Mouse (Mus musculus) liver, postnatal 0 days (tissue): Measurements from ENCODE around the gene Ntpcr. TPM values are rescaled to one million over a fixed set of nuclear protein-coding genes. Genes with fewer than 3 reads are reported as not detected.

Source experiments
- ATAC-seq: fragments of 200-750 bp; cut with Nextera tagmentation; 2 replicates; pipeline ENCODE4 v1.8.0; 2017; ENCODE audit warnings: mild to moderate bottlenecking, moderate library complexity
- DNase-seq: peaks from one replicate; pipeline ENCODE4 v3.0.0-alpha.2; 2016
- H3K27ac ChIP-seq: fragments of 300-500 bp; sonication (generic); 2 replicates; pipeline ENCODE4 v1.5.1; 2014; ENCODE audit warnings: antibody characterized with exemption, moderate library complexity, mild to moderate bottlenecking, low read depth
- H3K27me3 ChIP-seq: fragments of 300-500 bp; sonication (generic); 2 replicates; pipeline ENCODE4 v1.6.1; 2014; ENCODE audit warnings: low read length, control low read depth, mixed read lengths; ENCODE audit not compliant: insufficient read depth
- H3K36me3 ChIP-seq: fragments of 300-500 bp; sonication (generic); replicated peaks from 2 replicates; pipeline ENCODE4 v1.6.1; 2014; ENCODE audit warnings: mild to moderate bottlenecking, control low read depth, low read length, moderate library complexity, mixed read lengths; ENCODE audit not compliant: insufficient read depth
- H3K4me1 ChIP-seq: fragments of 300-500 bp; sonication (generic); 2 replicates; pipeline ENCODE4 v1.6.1; 2014; ENCODE audit warnings: antibody characterized with exemption, mild to moderate bottlenecking, control low read depth; ENCODE audit not compliant: insufficient read depth
- H3K4me2 ChIP-seq: fragments of 300-500 bp; sonication (generic); 2 replicates; pipeline ENCODE4 v1.6.1; 2014; ENCODE audit warnings: low read depth, mild to moderate bottlenecking, low read length, moderate library complexity, mixed read lengths
- H3K4me3 ChIP-seq: fragments of 300-500 bp; sonication (generic); 2 replicates; pipeline ENCODE4 v1.5.1; 2014; ENCODE audit warnings: low read depth, low read length
- H3K9ac ChIP-seq: fragments of 300-500 bp; sonication (generic); replicated peaks from 2 replicates; pipeline ENCODE4 v1.6.1; 2014; ENCODE audit warnings: mild to moderate bottlenecking, moderate library complexity
- H3K9me3 ChIP-seq: fragments of 300-500 bp; sonication (generic); 2 replicates; pipeline ENCODE4 v1.6.1; 2016; ENCODE audit warnings: mild to moderate bottlenecking, control low read depth, low read length, mixed read lengths
- CTCF ChIP-seq: sonication (generic); IDR thresholded peaks from 2 replicates; pipeline ENCODE4 v1.5.1; 2016; ENCODE audit warnings: antibody characterized with exemption, low read depth
- EP300 ChIP-seq: IDR thresholded peaks from 2 replicates; pipeline ENCODE4 v1.6.1; 2016; ENCODE audit warnings: antibody characterized with exemption, low read depth, mild to moderate bottlenecking
- WGBS: fragments of 180-500 bp; shearing (Covaris S2); extraction: QIAGEN DNeasy Blood & Tissue Kit; methylation state at CpG from one replicate; pipeline ENCODE4 v1.1.7; 2014; ENCODE audit not compliant: insufficient replicate concordance; 5-methylcytosine and 5-hydroxymethylcytosine counted together
- polyA plus RNA-seq: library from polyadenylated mRNA; unstranded; fragments of >200 nt; fragmentation: Nextera tagmentation; extraction: Ambion mirVana; gene quantifications from 2 replicates; pipeline ENCODE4 v1.2.1, GENCODE M21; 2015

Ntpcr gene
- polyA plus RNA-seq, 1 experiment from 2014 or later: 17.6 TPM

GRCm38 (mm10) chr8:125776800-125777199 lies 47.0 kb downstream of the Ntpcr start:
- H3K4me2 ChIP-seq: no peak overlapping the region
- DNase-seq (peak; percentile 52), ATAC-seq (peak; percentile 86)

GRCm38 (mm10) chr8:125777478-125778164 lies 47.9 kb downstream of the Ntpcr start:
- Histone ChIP-seq H3K4me1 (no peaks in the 10 kb centered on the region), H3K36me3 (no peaks in the 10 kb centered on the region), H3K27ac (no peak overlapping the region), H3K9me3 (no peaks in the 10 kb centered on the region), H3K4me2 (no peak overlapping the region), H3K4me3 (no peak overlapping the region), H3K27me3 (no peaks in the 10 kb centered on the region), H3K9ac (no peak overlapping the region)
- ATAC-seq (no peak), DNase-seq (no peak)
- WGBS: 36% methylated on average over 12 of the region's 12 CpGs
- TF ChIP-seq CTCF (no peak), EP300 (no peak)

More at GRCm38 (mm10) chr8:125776800-125777199, 47.0 kb downstream of the Ntpcr start:
- no peaks in the 10 kb centered on the region for H3K27me3 ChIP-seq
- TF ChIP-seq EP300: 0 out of 2 replicates have a peak, but pooled peaks have one; percentile 30
- no peak for TF ChIP-seq CTCF
- H3K27ac ChIP-seq: no peak overlapping the region
- H3K9ac ChIP-seq: no peak overlapping the region
- H3K36me3 ChIP-seq: no peaks in the 10 kb centered on the region
- no peaks in the 10 kb centered on the region for H3K4me1 ChIP-seq
- 38% methylated on average over 6 of the region's 6 CpGs for WGBS
- no peak overlapping the region for H3K4me3 ChIP-seq
- H3K9me3 ChIP-seq: no peaks in the 10 kb centered on the region

DNA sequence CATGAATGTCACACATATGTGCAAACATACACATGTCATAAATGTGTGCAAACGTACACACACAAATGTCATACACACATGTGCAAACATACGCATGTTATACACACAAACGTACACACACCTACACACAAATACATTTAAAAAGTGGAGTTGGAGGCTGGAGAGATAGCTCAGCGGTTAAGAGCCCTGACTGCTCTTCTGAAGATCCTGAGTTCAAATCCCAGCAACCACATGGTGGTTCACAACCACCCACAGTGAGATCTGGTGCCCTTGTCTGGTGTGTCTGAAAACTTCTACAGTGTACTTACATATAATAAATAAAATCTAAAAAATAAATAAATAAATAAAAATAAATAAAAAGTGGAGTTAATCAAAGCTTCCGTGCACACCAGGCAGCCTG lies 49.2 kb downstream of the Ntpcr start:
- WGBS: 88% methylated on average over 5 of the region's 5 CpGs
- H3K9me3 ChIP-seq: no peaks in the 10 kb centered on the region
- no peaks in the 10 kb centered on the region for H3K27me3 ChIP-seq
- ATAC-seq (no peak), DNase-seq (no peak)
- H3K36me3 ChIP-seq: no peaks in the 10 kb centered on the region
- no peak overlapping the region for H3K4me2 ChIP-seq
- TF ChIP-seq EP300 (no peak), CTCF (no peak)
- H3K9ac ChIP-seq: no peak overlapping the region
- H3K4me1 ChIP-seq: no peaks in the 10 kb centered on the region
- no peak overlapping the region for H3K27ac ChIP-seq
- no peak overlapping the region for H3K4me3 ChIP-seq

DNA sequence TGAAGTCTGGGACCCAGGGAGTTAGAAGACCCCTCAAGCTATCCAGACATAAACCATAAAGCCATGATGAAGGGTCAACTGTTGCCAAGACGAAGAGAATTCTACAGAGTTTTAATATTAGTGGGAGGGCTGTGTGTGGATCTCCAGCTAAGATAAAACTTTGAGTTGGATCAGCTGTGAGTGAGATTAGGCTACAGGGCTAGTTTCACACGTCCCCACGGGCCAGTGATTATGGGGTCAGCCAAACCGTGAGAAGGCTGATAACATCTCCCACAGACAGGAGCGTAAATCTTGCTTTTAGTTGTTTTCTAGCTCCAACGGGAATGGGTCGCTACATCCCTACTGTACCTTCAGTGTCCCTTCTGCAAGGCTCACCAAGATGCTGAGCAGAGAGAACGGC lies 49.9 kb downstream of the Ntpcr start:
- Histone ChIP-seq H3K4me2 (no peak overlapping the region), H3K9ac (no peak overlapping the region), H3K9me3 (no peaks in the 10 kb centered on the region), H3K4me1 (no peaks in the 10 kb centered on the region), H3K27me3 (no peaks in the 10 kb centered on the region), H3K36me3 (no peaks in the 10 kb centered on the region), H3K27ac (no peak overlapping the region), H3K4me3 (no peak overlapping the region)
- ATAC-seq (no peak), DNase-seq (no peak)
- 62% methylated on average over 8 of the region's 8 CpGs for WGBS
- no peak for TF ChIP-seq EP300
- TF ChIP-seq CTCF: no peak

DNA sequence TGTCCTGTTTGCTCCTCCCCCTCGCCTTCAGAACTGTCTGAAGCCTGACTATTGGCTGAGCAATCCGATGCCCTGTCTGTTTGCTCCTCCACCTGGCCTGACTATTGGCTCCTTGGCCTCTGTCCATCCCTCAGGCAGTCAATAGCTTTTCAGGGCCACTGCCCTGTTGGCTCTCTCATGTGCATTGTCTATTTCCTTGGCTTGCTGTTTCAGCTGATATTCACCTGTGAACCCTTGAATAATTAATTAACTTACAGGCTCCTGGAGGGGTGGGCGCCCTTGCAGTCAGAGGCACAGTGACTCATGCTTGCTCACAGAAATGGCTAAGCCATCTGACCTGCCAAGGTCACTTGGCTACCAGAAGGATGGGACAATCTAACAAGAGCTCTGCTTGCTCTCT lies 52.4 kb downstream of the Ntpcr start:
- Histone ChIP-seq H3K27ac (no peak overlapping the region), H3K9ac (no peak overlapping the region), H3K4me3 (no peak overlapping the region), H3K4me2 (no peak overlapping the region), H3K36me3 (no peaks in the 10 kb centered on the region), H3K9me3 (no peaks in the 10 kb centered on the region), H3K4me1 (no peaks in the 10 kb centered on the region), H3K27me3 (no peaks in the 10 kb centered on the region)
- TF ChIP-seq CTCF: no peak
- TF ChIP-seq EP300: no peak
- ATAC-seq (peak; percentile 84), DNase-seq (peak; percentile 27)
- WGBS: 65% methylated on average over 3 of the region's 3 CpGs

GRCm38 (mm10) chr8:125786886-125787285 lies 57.1 kb downstream of the Ntpcr start:
- Histone ChIP-seq H3K36me3 (no peaks in the 10 kb centered on the region), H3K9me3 (no peaks in the 10 kb centered on the region), H3K4me1 (no peaks in the 10 kb centered on the region), H3K27ac (no peak overlapping the region), H3K4me3 (no peak overlapping the region), H3K9ac (no peak overlapping the region), H3K27me3 (no peaks in the 10 kb centered on the region), H3K4me2 (no peak overlapping the region)
- 30% methylated on average over 7 of the region's 7 CpGs for WGBS
- no peak for DNase-seq
- ATAC-seq: no peak
- TF ChIP-seq CTCF: no peak
- TF ChIP-seq EP300: no peak
